Mouse (Mus musculus): ENCODE results near the gene Golm1. TPM values are rescaled to one million over a fixed set of nuclear protein-coding genes. Genes with fewer than 3 reads are reported as not detected.
A peak's percentile ranks its signal among the peaks of the same experiment; 100 is the strongest.

The Golm1 gene
- polyA plus RNA-seq, 1 experiment from 2014 or later: 290 TPM

DNA sequence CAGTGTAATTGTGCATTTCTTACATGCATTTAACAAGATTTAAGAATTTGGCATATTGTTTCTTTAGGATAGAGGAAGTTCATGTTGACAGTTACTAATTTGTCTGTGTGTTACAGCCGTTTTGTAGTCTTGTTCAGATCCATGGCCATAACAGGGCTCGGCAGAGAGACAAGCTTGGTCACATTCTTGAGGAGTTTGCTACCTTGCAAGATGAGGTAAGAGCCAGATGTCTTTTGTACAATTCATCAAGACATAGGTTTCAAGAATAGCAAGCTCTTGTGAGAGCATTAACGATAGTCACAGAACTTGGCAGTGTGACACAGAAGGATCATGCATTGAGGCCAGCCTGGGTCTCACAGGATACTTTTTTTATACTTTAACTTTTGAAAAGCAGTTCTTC is 51.2 kb downstream of the Golm1 start:
- CTCF ChIA-PET: interaction anchor here (1.0 to 3.1 kb wide), 4 partner anchors 11 to 104 kb away, joined by 3 to 11 read pairs (median 4); no protein-coding TSS in a partner anchor
- no peak for DNase-seq (ENCODE audit: low read depth, low spot score)

DNA sequence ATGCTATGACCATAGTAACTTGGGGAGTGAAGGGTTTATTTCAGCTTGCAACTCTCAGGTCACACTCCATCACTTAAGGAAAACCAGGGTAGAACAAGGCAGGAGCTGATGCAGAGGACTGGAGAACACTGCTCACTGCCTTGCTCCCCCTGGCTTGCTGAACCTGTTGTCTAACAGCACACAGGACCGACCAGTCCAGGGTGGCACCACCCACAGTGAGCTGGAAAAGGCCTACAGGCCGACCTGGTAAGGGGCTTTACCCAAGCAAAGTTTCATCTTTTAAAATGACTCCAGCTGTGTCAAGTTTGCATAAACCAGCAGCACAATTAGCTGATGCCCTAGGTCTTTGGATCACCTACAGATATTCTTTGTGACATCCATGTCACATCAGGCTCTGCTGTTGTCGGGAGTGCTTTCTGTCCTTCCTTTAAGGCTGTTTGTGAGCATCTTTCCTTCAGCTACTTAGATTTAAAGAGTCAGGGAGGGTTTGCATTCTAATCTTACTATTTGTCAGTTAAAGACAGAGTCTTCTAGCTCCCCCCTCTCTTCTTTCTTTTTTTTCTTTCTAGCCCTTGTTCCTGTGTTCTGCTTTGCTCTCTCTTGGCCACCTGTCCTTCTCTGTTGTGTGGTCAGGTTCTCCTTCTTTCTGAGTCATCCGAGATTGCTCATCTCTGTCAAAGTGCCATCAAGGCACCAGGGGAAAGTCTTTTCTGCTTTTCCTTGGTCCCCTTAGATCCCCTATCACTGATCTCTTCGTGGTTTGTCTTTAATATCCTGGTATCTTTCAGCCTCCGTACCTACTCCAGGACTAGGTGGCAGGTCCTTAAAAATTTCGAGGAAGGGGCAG is 53.7 kb downstream of the Golm1 start:
- in situ Hi-C loops (cut with MboI; ENCODE audit: low pct_unique_long_range_greater_than_20kb): no loop called here
- no peak for ATAC-seq
- ChIA-PET CTCF (interaction anchor here (0.9 kb wide), 1 partner anchor 11 kb away, joined by 3 read pairs; no protein-coding TSS in a partner anchor), POLR2A (no interaction called here)
- no peak for TF ChIP-seq CTCF (IDR thresholded peaks at IDR 0.05)
- no peak for DNase-seq (ENCODE audit: low read depth, low spot score)
- no peaks in the 10 kb centered on the region for H3K27me3 ChIP-seq

More for the DNA sequence above, 51.2 kb downstream of the Golm1 start:
- no peak for ATAC-seq
- no peak for TF ChIP-seq CTCF (IDR thresholded peaks at IDR 0.05)
- POLR2A ChIA-PET: no interaction called here
- in situ Hi-C loops (cut with MboI; ENCODE audit: low pct_unique_long_range_greater_than_20kb): no loop called here
- no peaks in the 10 kb centered on the region for H3K27me3 ChIP-seq

DNA sequence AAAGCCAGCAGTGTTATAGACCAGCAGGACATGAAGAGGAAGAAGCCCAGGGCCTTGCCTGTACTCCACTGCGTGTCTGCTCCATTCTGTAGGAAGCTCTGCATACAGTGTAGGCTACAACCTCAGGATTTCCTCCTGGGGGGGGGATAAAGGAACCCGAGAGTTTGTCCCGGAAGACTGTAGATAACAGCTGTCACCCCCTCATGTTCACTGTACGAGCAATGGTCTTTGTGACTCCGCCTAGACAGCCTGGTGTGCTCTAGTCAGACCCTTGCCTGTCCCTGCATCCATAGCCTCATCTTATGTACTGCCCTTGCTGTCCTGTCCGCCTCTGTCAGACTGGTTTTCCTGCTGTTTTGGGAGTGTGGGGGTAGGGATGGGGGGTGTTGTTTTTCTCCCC is 57.1 kb downstream of the Golm1 start:
- H3K27me3 ChIP-seq: no peaks in the 10 kb centered on the region
- ChIA-PET CTCF (no interaction called here), POLR2A (no interaction called here)
- DNase-seq (ENCODE audit: low read depth, low spot score): no peak
- in situ Hi-C loops (cut with MboI; ENCODE audit: low pct_unique_long_range_greater_than_20kb): no loop called here
- no peak for ATAC-seq
- no peak for TF ChIP-seq CTCF (IDR thresholded peaks at IDR 0.05)

DNA sequence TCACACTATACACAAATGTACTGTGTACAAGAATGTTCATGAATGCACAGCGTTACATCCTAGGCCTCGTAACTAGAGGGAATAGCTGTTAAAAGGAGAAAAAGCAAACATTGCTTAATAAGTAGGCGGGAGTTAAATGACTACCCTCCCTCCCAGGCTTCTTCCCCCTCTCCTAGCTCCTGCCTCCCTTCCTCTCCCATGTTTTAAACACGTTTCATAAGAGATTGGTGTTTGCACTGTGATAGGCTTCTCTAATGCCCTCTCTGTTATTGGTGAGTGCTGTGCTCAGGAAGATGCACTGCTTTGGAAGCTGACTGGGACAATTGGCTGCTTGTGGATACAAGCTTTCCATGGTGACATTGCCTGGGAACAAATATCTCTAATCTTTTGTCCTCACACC is 60.1 kb downstream of the Golm1 start:
- POLR2A ChIA-PET: interaction anchor here (1.4 kb wide), 1 partner anchor 10 kb away, joined by 4 read pairs; no protein-coding TSS in a partner anchor
- in situ Hi-C loops (cut with MboI; ENCODE audit: low pct_unique_long_range_greater_than_20kb): no loop called here

DNA sequence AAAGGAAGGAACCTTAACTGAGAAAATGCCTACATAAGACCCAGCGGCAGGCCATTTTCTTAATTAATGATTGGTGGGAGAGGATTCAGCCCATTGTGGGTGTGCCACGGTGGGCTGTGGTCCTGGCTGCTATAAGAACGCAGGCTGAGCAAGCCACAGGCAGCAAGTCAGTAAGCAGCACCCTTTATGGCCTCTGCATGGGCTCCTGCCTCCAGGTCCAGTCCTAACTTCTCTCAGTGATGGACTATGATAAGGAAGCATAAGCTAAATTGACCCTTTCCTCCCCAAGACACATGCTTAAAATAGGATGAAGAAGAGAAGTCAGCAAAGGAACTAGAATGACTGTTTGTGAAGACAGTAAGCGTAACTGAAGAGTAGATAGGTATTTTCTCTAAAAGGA is 60.5 kb downstream of the Golm1 start:
- DNase-seq (ENCODE audit: low read depth, low spot score): no peak
- in situ Hi-C loops (cut with MboI; ENCODE audit: low pct_unique_long_range_greater_than_20kb): no loop called here
- CTCF ChIA-PET: no interaction called here
- ATAC-seq: no peak
- no peaks in the 10 kb centered on the region for H3K27me3 ChIP-seq
- POLR2A ChIA-PET: interaction anchor here (1.4 kb wide), 1 partner anchor 9 kb away, joined by 4 read pairs; no protein-coding TSS in a partner anchor
- no peak for TF ChIP-seq CTCF (IDR thresholded peaks at IDR 0.05)

More for the DNA sequence above, 60.1 kb downstream of the Golm1 start:
- H3K27me3 ChIP-seq: no peaks in the 10 kb centered on the region
- DNase-seq (ENCODE audit: low read depth, low spot score) (no peak), ATAC-seq (no peak)
- no peak for TF ChIP-seq CTCF (IDR thresholded peaks at IDR 0.05)
- CTCF ChIA-PET: no interaction called here

DNA sequence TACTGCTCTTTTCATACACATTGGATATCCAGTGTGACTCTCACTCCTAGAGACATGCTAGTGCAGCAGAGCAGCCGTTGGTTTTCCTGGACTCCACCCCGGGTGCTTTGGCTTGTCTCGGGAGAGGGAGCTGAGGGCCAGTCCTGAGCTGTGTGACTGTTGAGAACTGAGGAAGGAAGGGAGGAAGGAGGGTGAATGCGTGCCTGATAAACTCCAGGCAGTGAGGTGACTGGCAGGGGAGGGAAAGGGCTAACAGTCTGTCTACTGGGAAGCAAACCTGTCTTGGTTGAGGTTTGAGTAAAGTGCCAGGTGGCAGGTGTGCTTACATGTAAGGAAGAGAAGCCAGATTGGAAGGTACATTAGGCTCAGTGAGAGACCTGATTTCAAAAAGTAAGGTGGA is 61.7 kb downstream of the Golm1 start:
- in situ Hi-C loops (cut with MboI; ENCODE audit: low pct_unique_long_range_greater_than_20kb): no loop called here

DNA sequence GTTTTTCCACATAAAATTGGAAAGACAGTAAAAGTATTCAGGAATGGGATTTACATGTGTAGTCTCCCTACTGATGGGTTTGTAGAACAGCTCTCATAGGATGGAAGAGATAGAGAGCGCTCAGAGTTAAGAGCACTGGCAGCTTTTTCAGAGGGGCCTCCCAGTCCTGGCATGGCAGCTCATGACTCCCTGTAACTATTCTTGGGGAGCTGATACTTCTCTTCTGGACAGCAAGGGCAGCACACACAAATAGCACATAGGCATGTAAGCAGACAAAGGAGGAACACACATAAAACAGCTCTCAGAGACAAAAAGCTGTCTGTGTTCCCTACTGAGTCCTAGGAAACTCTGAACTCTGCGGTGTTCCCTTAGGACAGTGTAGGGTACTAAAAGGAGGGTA is 65.2 kb downstream of the Golm1 start:
- ATAC-seq: no peak
- no peak for DNase-seq (ENCODE audit: low read depth, low spot score)
- ChIA-PET POLR2A (no interaction called here), CTCF (no interaction called here)
- in situ Hi-C loops (cut with MboI; ENCODE audit: low pct_unique_long_range_greater_than_20kb): no loop called here
- TF ChIP-seq CTCF (IDR thresholded peaks at IDR 0.05): no peak
- no peaks in the 10 kb centered on the region for H3K27me3 ChIP-seq

More for the DNA sequence above, 61.7 kb downstream of the Golm1 start:
- no peaks in the 10 kb centered on the region for H3K27me3 ChIP-seq
- DNase-seq (ENCODE audit: low read depth, low spot score) (no peak), ATAC-seq (no peak)
- TF ChIP-seq CTCF (IDR thresholded peaks at IDR 0.05): no peak
- CTCF ChIA-PET: no interaction called here
- POLR2A ChIA-PET: no interaction called here

DNA sequence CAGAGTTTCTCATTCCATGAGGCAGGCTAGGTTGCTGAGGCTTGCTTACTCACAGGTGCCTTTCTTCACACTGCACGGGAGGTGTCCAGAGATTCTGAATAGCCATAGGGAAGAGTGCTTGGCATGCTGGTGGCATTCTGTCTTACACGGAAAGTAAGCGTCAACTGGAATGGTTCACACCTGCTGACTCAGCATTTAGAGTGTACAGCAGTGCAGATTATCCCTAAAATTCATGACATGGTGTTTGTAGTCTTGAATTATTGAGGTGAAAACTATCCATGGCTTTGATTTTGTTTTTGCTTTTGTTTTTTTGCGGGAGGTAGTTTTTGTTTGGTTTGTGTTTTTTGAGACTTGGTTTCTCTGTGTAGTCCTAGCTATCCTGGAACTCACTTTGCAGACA is 65.7 kb downstream of the Golm1 start:
- no peak for ATAC-seq
- POLR2A ChIA-PET: no interaction called here
- CTCF ChIA-PET: no interaction called here
- H3K27me3 ChIP-seq: no peaks in the 10 kb centered on the region
- DNase-seq (ENCODE audit: low read depth, low spot score): no peak
- TF ChIP-seq CTCF (IDR thresholded peaks at IDR 0.05): no peak
- in situ Hi-C loops (cut with MboI; ENCODE audit: low pct_unique_long_range_greater_than_20kb): no loop called here

DNA sequence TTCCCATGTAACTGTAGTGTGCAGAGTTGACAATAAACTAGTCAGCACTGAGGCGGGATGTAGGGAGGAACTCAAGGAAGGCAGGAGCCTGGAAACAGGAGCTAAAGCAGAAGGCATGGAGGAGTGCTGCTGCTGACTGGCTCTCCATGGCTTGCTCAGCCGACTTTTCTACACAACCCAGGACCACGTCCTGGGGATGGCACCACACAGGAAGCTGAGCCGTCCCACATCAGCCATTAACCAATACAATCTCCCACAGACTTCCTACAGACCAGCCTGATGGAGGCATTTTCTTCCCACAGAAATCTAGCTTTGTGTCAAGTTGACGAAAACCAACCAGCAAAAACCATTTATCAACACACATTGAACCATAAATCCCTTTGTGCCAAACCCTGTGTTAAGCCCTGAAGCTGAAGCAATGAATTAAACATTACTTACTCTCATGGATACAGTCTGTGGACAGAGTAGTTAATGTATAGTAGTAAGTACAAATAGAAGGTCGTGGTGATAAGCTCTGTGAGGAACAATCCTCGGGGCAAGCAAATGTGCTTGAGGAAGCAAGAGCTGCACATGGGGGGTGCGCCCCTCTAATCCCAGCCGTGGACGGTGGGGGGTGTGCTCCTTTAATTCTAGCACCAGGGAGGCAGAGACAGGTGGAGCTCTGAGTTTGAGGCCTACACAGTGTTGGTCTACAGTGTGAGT is 70.2 kb downstream of the Golm1 start:
- ChIA-PET POLR2A (interaction anchor here (1.1 to 1.7 kb wide), 2 partner anchors 10 to 58 kb away, joined by 4 to 5 read pairs; no protein-coding TSS in a partner anchor), CTCF (interaction anchor here (1.8 kb wide), 1 partner anchor 19 kb away, joined by 4 read pairs; no protein-coding TSS in a partner anchor)
- no peak for TF ChIP-seq CTCF (IDR thresholded peaks at IDR 0.05)
- no peaks in the 10 kb centered on the region for H3K27me3 ChIP-seq
- in situ Hi-C loops (cut with MboI; ENCODE audit: low pct_unique_long_range_greater_than_20kb): no loop called here
- ATAC-seq (no peak), DNase-seq (ENCODE audit: low read depth, low spot score) (no peak)

DNA sequence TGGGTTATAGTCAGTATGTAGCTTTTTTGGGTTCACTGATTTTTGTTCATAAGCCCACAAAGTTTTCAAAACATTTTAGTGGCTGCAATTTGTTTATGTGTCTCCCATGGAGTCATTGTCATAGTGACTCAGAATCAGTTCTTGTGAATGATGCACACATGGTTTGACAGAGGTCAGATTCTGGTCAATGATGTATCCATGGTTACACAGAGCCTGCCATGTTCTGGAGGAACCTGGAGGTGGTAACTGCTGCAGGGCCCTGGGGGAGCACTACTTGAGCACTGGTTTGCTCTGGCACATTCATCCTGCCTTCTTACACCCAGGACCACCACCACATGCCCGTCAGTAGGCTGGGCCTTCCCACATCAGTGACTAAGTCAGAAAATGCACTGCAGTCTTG is 71.1 kb downstream of the Golm1 start:
- POLR2A ChIA-PET: interaction anchor here (0.7 to 1.7 kb wide), 2 partner anchors 59 to 810 kb away, joined by 4 to 5 read pairs; no protein-coding TSS in a partner anchor
- in situ Hi-C loops (cut with MboI; ENCODE audit: low pct_unique_long_range_greater_than_20kb): no loop called here
- no peaks in the 10 kb centered on the region for H3K27me3 ChIP-seq
- DNase-seq (ENCODE audit: low read depth, low spot score) (peak; percentile 89), ATAC-seq (peak; percentile 93)
- no peak for TF ChIP-seq CTCF (IDR thresholded peaks at IDR 0.05)
- CTCF ChIA-PET: no interaction called here

DNA sequence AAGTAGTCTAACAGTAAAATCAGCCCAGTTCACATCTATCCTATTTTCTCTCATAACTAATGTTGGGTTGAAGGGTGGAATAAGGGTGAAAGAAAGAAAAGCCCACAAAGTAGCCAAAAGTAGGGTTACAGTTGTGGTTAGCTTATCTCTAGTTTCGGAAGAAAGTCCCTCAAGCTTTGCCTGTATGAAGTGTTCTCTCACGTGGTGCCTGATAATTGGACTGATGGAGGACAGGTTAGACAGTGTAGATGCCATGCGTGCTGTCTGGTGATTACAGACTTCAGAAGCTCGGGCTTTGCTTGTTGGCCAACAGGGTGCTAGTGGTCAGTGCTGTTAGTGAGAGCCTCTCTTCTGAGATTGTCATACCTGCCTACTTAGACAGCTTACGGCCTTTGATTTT is 72.5 kb downstream of the Golm1 start:
- no peak for DNase-seq (ENCODE audit: low read depth, low spot score)
- H3K27me3 ChIP-seq: no peaks in the 10 kb centered on the region
- in situ Hi-C loops (cut with MboI; ENCODE audit: low pct_unique_long_range_greater_than_20kb): no loop called here
- CTCF ChIA-PET: no interaction called here
- TF ChIP-seq CTCF (IDR thresholded peaks at IDR 0.05): no peak
- POLR2A ChIA-PET: interaction anchor here (1.0 kb wide), 1 partner anchor 17 kb away, joined by 3 read pairs; no protein-coding TSS in a partner anchor
- ATAC-seq: no peak

Measured in Patski (cell line).